In genomic region chr1:86582451-86583096, GRCm38 (mm10) we compare ENCODE assay signal across 8 mouse cellular contexts. TPM values are rescaled to one million over a fixed set of nuclear protein-coding genes. Genes with fewer than 3 reads are reported as not detected.
DNase-seq lines count a peak whose midpoint lies in the region; ATAC-seq lines count a peak whose summit lies in the region.

Pde6d (minus strand) TSS chr1:86582629.
Cops7b (plus strand) TSS chr1:86582904.

- peak; percentile 96 to 97 for ATAC-seq in hematopoietic stem cell, adult 5-6 weeks (replicated peaks in 1 of 2; ENCODE audit: insufficient read depth in 1 of 2, low FRiP score in 2 of 2, low TSS enrichment in 1 of 2, low read depth in 1 of 2, poor library complexity in 2 of 2, severe bottlenecking in 2 of 2)
- peak; percentile 96 for ATAC-seq in lung, embryonic 16.5 days (ENCODE audit: low read depth)

- peak within 1 kb of the TSS; percentile 68 for H3K4me2 ChIP-seq in lung, embryonic 16.5 days (ENCODE audit: low read depth, low read length)

- no peaks in the 10 kb centered on the region for H3K27me3 ChIP-seq in lung, embryonic 16.5 days (ENCODE audit: control insufficient read depth, insufficient read depth, low read depth, low read length)

- WGBS in lung, embryonic 16.5 days: under 1% methylated on average over 26 of the region's 26 CpGs

- peak within 1 kb of the TSS; percentile 95 for H3K9ac ChIP-seq in lung, embryonic 16.5 days (ENCODE audit: low read length)

- peak within 1 kb of the TSS; percentile 55 for H3K27ac ChIP-seq in lung, embryonic 16.5 days (ENCODE audit: low read length)

- DNase-seq in MEL-GATA-1-ER (ENCODE audit: extremely low read depth, low read depth): peak; percentile 97
- DNase-seq in cerebellum, adult 8-10 months: peak; percentile 97
- DNase-seq in forelimb bud, embryonic 11.5 days (ENCODE audit: low read depth, low spot score): peak; percentile 96
- peak; percentile 98 for DNase-seq in layer of hippocampus, adult 9-10 months (ENCODE audit: low spot score)
- DNase-seq in ovary, postnatal 10 days (ENCODE audit: low spot score): peak; percentile 97
- DNase-seq in thymus, postnatal 10 days (ENCODE audit: low spot score in 2 of 2): peak; percentile 89 to 90

- H3K9me3 ChIP-seq in lung, embryonic 16.5 days (ENCODE audit: control insufficient read depth, low read length): no peaks in the 10 kb centered on the region

- H3K4me1 ChIP-seq in lung, embryonic 16.5 days (replicated peaks; ENCODE audit: control insufficient read depth, insufficient read depth, low read length): peaks cover 15% of the 10 kb centered on the region

- H3K36me3 ChIP-seq in lung, embryonic 16.5 days (ENCODE audit: control insufficient read depth, insufficient read depth, low read length): no peaks in the 10 kb centered on the region

- H3K4me3 ChIP-seq in lung, embryonic 16.5 days (ENCODE audit: low read length): peak within 1 kb of the TSS; percentile 97

RNA-seq across cellular contexts. Expression of gene Pde6d, which starts in this region (rescaled TPM):
- 11.5 and 11.8 TPM in 2 replicates for total RNA-seq in hematopoietic stem cell, adult 5-6 weeks (2017)
- polyA plus RNA-seq in lung, embryonic 16.5 days (2015; fragmentation: Nextera tagmentation; extraction: Ambion mirVana): 46.9 and 50.2 TPM in 2 replicates

RNA-seq across cellular contexts. Expression of gene Cops7b, which starts in this region (rescaled TPM):
- 10.0 and 15.0 TPM in 2 replicates for total RNA-seq in hematopoietic stem cell, adult 5-6 weeks (2017)
- polyA plus RNA-seq in lung, embryonic 16.5 days (2015; fragmentation: Nextera tagmentation; extraction: Ambion mirVana): 34.1 and 35.1 TPM in 2 replicates

Comparison
In these comparisons a context has a peak if more than half of its experiments do, and no peak if none do; other contexts are left out.
1. Peak in every context shown above with its lines: DNase-seq, ATAC-seq, H3K4me3 ChIP-seq and H3K27ac ChIP-seq.